ENCODE assay signal across 20 mouse cellular contexts in genomic region chr2:67257455-67257854, GRCm38 (mm10).
DNase-seq lines count a peak whose midpoint lies in the region; ATAC-seq lines count a peak whose summit lies in the region.
"Had no signal": no experiment of that assay in that cellular context is flagged by ENCODE, and none has a peak within 500 bp of the region (broad histone marks: within the 10 kb centered on the region; RNA-seq: fewer than 3 reads in every experiment).

No protein-coding gene starts in this region.

- no peak overlapping the region for H3K27ac ChIP-seq in forebrain, embryonic 11.5 days (ENCODE audit: low read depth, low read length)
- H3K27ac ChIP-seq in forebrain, embryonic 10.5 days: no peak overlapping the region
- no peak overlapping the region for H3K27ac ChIP-seq in hindbrain, embryonic 12.5 days
- H3K27ac ChIP-seq in midbrain, embryonic 15.5 days: no peak overlapping the region
- H3K27ac ChIP-seq: embryonic facial prominence, embryonic 13.5 days; heart, embryonic 13.5 days; liver, embryonic 13.5 days; stomach, embryonic 15.5 days had no signal

- peak; percentile 80 for ATAC-seq in forebrain, embryonic 11.5 days (replicated peaks; ENCODE audit: low FRiP score)
- ATAC-seq in hindbrain, embryonic 12.5 days (ENCODE audit: low FRiP score): peak; percentile 73
- ATAC-seq in midbrain, embryonic 15.5 days (replicated peaks): peak; percentile 73

- 31% methylated on average over 1 of the region's 1 CpGs for WGBS in forebrain, embryonic 11.5 days
- WGBS in forebrain, embryonic 10.5 days: 51% methylated on average over 1 of the region's 1 CpGs
- WGBS in hindbrain, embryonic 12.5 days: 54% methylated on average over 1 of the region's 1 CpGs
- WGBS in midbrain, embryonic 15.5 days: 47% methylated on average over 1 of the region's 1 CpGs

- H3K4me1 ChIP-seq in forebrain, embryonic 11.5 days (replicated peaks; ENCODE audit: control insufficient read depth, insufficient read depth, low read length): 0 out of 2 replicates have a peak, but pooled peaks cover 2% of the 10 kb centered on the region
- H3K4me1 ChIP-seq in forebrain, embryonic 10.5 days: peaks cover 6% of the 10 kb centered on the region
- H3K4me1 ChIP-seq in hindbrain, embryonic 12.5 days: no peaks in the 10 kb centered on the region
- H3K4me1 ChIP-seq in midbrain, embryonic 15.5 days: no peaks in the 10 kb centered on the region
- H3K4me1 ChIP-seq: embryonic facial prominence, embryonic 13.5 days; heart, embryonic 13.5 days; liver, embryonic 13.5 days; stomach, embryonic 15.5 days had no signal

- DNase-seq in forebrain, embryonic 11.5 days (ENCODE audit: low spot score): no peak
- no peak for DNase-seq in forebrain, embryonic 10.5 days (ENCODE audit: extremely low spot score, low spot score)
- DNase-seq in ZHBTc4 (ENCODE audit: low read depth, low spot score): peak; percentile 40
- DNase-seq in layer of hippocampus, adult 18-20 months (ENCODE audit: low spot score in 2 of 2): no peak
- DNase-seq in testis, postnatal 10 days (ENCODE audit: low spot score): no peak
- DNase-seq in lung, postnatal 4 days: no peak
- DNase-seq: cerebellum, adult 11 months; cerebellum, postnatal 25 days; gastrocnemius, postnatal 36 days; kidney, adult 18-20 months; kidney, postnatal 4 days; liver, embryonic 13.5 days; right cerebral cortex, adult 18-20 months; spleen, adult 18-20 months; thymus, postnatal 14 days had no signal

- H3K9ac ChIP-seq in forebrain, embryonic 11.5 days (ENCODE audit: low read length): no peak overlapping the region
- no peak overlapping the region for H3K9ac ChIP-seq in hindbrain, embryonic 12.5 days
- H3K9ac ChIP-seq in midbrain, embryonic 15.5 days: no peak overlapping the region
- H3K9ac ChIP-seq: embryonic facial prominence, embryonic 13.5 days; heart, embryonic 13.5 days; liver, embryonic 13.5 days; stomach, embryonic 15.5 days had no signal

- H3K27me3 ChIP-seq in forebrain, embryonic 11.5 days (ENCODE audit: control insufficient read depth, insufficient read depth, low read length): no peaks in the 10 kb centered on the region
- no peaks in the 10 kb centered on the region for H3K27me3 ChIP-seq in forebrain, embryonic 10.5 days (ENCODE audit: poor library complexity, severe bottlenecking)
- H3K27me3 ChIP-seq in hindbrain, embryonic 12.5 days: no peaks in the 10 kb centered on the region
- H3K27me3 ChIP-seq in midbrain, embryonic 15.5 days (replicated peaks): no peaks in the 10 kb centered on the region
- H3K27me3 ChIP-seq: embryonic facial prominence, embryonic 13.5 days; heart, embryonic 13.5 days; liver, embryonic 13.5 days; stomach, embryonic 15.5 days had no signal

- H3K36me3 ChIP-seq in forebrain, embryonic 11.5 days (ENCODE audit: control insufficient read depth, insufficient read depth, low read length): no peaks in the 10 kb centered on the region
- H3K36me3 ChIP-seq in forebrain, embryonic 10.5 days (replicated peaks): no peaks in the 10 kb centered on the region
- H3K36me3 ChIP-seq in hindbrain, embryonic 12.5 days: no peaks in the 10 kb centered on the region
- H3K36me3 ChIP-seq in midbrain, embryonic 15.5 days (replicated peaks): no peaks in the 10 kb centered on the region
- H3K36me3 ChIP-seq: embryonic facial prominence, embryonic 13.5 days; heart, embryonic 13.5 days; liver, embryonic 13.5 days; stomach, embryonic 15.5 days had no signal

- no peaks in the 10 kb centered on the region for H3K9me3 ChIP-seq in forebrain, embryonic 11.5 days (ENCODE audit: control insufficient read depth, low read length)
- H3K9me3 ChIP-seq in forebrain, embryonic 10.5 days: no peaks in the 10 kb centered on the region
- no peaks in the 10 kb centered on the region for H3K9me3 ChIP-seq in hindbrain, embryonic 12.5 days (replicated peaks)
- H3K9me3 ChIP-seq in midbrain, embryonic 15.5 days: no peaks in the 10 kb centered on the region
- H3K9me3 ChIP-seq: embryonic facial prominence, embryonic 13.5 days; heart, embryonic 13.5 days; liver, embryonic 13.5 days; stomach, embryonic 15.5 days had no signal

- no peak overlapping the region for H3K4me2 ChIP-seq in forebrain, embryonic 11.5 days (ENCODE audit: low read depth, low read length, severe bottlenecking)
- H3K4me2 ChIP-seq in hindbrain, embryonic 12.5 days (replicated peaks): no peak overlapping the region
- H3K4me2 ChIP-seq in midbrain, embryonic 15.5 days: no peak overlapping the region
- H3K4me2 ChIP-seq: embryonic facial prominence, embryonic 13.5 days; heart, embryonic 13.5 days; liver, embryonic 13.5 days; stomach, embryonic 15.5 days had no signal

- H3K4me3 ChIP-seq in forebrain, embryonic 11.5 days (ENCODE audit: low read depth, low read length): no peak overlapping the region
- no peak overlapping the region for H3K4me3 ChIP-seq in forebrain, embryonic 10.5 days
- no peak overlapping the region for H3K4me3 ChIP-seq in hindbrain, embryonic 12.5 days
- no peak overlapping the region for H3K4me3 ChIP-seq in midbrain, embryonic 15.5 days
- H3K4me3 ChIP-seq: embryonic facial prominence, embryonic 13.5 days; heart, embryonic 13.5 days; liver, embryonic 13.5 days; stomach, embryonic 15.5 days had no signal
